Mouse (Mus musculus) testis, postnatal 14 days (tissue): ENCODE data around the gene Trabd2b.

Experiments used
- DNase-seq: peaks from one replicate; pipeline ENCODE4 v3.0.0; 2021; ENCODE audit warnings: low spot score

Gene Trabd2b

DNA sequence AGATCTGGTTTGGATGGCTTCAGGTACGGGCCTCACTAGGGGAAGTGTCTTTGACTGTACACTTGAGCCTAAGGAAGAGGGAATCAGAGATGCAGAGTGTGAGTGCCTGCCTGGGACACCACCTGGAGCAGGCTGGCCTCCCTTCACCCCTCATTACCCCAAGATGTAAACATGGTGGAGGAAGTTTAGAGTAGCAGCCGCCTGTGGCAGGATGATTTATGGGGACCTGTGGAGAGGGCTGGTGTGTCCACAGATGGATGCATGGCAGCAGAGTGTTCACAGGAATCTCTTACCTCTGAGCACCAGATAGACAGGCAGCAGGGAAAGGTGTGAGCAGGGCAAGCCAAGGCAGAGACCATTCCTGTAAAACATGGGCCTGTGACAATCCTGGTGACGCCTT, 199.1 kb downstream of the Trabd2b start:
- DNase-seq = no peak

DNA sequence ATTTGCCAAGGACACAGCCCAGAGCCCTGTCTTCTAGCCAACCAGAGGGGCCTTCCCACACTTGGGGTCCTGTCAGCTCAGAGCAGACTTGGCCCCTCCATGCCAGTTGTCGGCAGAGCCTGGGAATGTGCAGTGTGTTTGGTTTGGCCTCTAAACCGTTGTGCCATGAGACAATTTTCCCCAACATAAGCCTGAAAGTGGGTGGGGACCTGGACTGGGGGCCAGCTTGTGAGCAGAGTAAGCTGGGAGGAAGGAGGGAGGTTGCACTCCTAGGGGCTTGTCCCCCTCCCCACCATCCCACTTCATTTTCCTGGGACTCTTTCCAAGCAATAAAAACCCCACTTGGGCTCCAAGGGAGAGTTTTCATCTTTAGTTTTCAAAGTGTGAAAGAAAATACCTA, 201.3 kb downstream of the Trabd2b start:
- no peak for DNase-seq

DNA sequence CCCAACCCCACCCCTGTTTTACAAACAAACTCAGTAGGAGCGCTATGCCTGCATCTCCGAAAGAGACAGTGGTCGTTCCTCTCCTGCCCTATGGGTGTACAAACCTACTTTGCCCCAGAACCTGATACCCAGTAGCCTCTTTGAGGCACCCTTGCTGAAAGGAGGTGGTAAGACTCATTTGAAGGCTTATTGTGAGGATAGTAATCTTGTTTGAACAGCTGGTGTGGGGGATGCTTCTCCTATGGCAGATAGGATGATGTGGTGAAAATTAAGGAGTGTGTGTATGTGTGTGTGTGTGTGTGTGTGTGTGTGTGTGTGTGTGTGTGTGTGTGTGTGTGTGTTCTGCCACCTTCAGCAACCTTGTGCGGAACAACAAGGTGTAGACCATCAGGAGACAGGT, 202.8 kb downstream of the Trabd2b start:
- DNase-seq = no peak

DNA sequence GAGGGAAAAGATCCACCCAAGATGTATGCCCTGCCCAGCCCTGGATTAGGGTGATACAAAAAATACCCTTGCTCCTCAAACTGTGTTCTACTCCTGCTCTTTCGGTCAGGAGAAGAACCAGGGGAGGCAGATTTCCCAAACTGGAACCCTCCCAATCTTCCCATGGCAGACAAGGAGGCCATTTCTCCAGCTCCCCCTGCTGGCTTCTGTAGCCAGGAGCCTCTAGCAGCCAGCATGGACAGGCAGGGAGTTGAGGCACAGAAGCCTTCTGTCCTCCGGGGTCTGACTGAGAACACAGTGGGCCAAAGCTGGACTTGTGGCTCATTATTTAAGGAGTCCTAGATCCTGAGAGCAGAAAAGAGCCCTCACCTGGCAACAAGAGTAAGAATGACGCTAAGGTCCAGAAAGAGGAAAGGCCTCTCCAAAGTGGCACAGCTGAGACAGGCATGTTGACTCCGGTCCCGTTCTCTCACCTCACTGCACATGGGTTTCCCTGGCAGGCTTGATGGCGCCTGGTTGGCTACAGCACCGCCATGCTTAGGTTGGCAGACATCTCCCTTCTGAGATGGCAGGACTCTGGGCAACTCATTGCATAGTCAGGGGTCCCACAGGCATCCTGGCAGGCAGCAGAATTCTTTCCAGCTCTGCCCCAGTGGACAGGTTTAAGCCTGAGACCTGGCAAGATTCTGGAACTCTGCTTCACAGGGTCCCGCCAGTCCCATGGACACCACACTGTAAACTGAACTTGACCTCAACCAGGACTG, 204.8 kb downstream of the Trabd2b start:
- no peak for DNase-seq

DNA sequence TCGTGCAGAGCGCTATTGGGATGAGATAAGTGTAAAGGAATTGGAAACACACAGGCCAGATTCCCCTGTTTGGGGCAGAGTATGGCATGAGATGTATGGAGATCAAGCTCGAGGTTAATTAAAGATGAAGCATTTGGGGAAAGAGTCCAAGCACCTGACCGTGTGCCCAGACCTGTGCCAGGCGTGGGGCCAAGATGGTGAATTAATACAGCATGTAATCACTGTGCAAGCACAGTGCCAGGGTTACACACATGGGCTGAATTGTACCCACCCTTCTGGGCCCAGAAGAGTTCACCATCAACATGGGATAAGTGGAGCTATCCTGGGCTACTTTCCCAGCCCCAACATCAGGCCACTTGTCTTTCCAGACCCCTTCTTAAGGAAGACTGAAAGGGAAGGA, 205.5 kb downstream of the Trabd2b start:
- no peak for DNase-seq

DNA sequence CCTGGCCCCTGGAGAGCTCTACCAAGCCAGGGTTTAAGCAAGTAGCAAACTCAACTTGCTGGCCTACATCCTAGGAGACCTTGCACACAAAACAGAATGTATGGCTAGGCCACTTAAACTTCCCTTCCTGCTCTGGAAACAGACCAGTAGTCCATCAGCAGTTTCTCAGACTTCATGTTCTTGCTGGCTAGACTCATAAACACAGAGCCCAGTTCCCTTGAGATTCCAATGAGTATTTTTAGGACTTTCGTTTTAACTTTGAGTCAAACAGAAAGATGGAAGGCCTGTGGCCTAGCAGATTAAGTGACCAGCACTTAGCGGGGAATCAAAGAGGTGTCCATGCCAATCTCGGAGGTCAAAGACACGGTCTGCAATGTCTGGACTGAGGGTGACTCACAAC, 206.3 kb downstream of the Trabd2b start:
- DNase-seq = no peak

DNA sequence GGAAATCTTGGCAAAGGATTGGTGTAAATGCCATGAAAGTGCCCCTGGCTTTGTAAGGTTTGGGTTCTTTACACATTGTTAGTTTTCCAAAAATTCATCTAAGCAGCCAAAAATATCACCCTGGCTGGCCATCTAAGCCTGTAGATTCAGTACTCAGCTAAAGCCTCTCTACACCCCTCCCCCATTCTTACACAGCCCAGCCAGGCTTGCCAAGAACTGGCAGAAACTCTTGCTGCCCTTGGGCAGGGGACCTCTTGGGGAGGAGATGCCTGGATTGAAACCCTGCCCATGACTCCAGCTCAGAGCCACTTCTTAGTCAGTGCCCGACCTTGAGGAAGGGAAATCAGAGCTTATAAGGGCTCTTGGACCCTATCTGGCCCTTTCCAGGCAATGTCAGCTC, 207.6 kb downstream of the Trabd2b start:
- DNase-seq = no peak

DNA sequence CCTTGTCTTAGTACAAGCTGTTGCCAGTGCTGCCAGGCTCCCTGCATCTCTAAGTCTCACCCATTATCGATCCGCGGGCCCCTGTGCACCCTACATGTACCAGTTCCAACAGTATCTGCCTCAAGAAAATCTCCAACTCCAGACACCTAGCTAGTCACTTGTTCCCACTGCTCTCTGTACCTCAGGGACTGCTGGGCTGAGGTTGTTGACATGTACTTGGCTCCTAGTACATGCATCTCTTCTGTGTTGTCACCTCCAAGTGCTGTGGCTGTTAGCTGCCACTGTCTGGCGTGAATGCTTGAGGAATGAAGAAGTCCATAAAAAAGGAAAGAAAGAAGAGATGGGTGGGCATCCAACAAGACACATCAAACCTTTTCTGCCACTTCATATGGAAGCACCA, 209.2 kb downstream of the Trabd2b start:
- DNase-seq = no peak

DNA sequence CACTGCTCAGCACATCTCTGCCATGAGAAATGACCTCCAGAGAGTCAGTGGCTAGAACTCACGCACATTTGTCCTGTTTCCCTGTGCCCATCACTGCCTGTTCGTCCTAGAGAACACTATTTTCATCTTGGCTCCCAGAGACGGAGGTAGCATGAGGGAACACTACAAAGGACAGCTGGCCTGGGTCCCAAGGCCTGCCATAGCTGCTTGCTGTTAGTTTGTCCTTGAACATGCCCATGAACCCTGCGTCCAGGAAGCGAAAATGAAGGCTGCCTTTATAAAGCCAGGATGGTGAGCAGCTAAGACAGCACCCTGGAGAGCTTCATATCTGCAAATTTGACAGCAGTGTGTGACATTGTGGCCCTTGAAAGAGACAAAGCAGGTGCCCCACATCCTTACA, 216.4 kb downstream of the Trabd2b start:
- peak; percentile 56 for DNase-seq

DNA sequence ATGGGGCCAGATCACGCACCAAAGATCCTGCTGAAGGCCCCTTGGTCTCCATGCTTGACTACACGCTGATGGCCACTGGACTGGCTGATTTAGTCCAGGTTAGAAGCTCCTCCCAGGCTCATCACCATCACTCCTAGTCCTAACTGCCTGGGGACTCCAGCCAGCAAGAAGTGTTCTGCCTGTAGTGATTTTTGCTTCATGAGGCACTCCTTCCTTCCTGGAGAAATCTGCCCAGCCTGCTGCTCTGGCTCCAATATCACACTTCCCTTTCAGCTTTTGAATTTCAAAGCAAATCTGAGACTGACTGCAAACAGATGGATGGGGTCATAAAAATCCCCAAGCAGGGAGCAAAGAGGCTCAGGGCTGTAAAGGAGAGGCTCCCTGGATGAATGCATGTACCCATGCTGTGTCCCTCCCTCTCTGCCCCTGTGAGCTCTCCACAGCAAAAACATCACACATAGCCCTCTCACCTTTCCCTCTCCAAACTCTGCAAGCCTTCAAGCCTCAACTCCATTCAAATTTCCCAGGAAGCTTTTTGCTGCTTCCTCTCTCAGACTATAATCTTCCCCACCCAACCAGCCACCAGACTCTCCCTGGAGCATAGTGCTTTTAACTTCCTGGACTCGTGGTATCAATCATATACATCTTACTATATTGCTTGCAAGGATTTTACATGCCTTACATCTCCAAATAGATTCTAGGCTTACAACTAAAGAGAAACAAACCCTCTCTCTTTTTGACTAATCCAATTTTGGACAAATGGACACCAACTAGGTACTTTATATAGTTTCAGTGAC, 217.8 kb downstream of the Trabd2b start:
- DNase-seq = no peak

DNA sequence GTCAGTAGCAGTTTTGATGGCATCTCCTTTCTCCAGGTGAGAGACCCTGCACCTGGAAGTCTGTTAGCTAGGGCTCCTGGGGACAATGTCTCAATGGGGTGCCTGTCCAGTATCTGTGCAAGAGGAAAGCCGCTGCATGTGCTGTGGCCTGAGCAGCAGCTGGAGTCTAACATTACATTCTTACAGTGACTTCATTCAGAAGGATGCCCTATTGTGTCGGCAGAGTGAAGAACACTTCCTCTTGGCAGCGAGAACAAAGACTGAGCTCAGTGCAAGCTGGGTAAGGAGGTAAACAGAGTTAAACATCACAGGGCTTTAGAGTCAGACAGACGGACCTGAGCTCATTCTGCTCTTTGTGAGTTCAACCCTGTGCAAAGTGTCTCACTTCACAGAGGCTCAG, 218.8 kb downstream of the Trabd2b start:
- no peak for DNase-seq

DNA sequence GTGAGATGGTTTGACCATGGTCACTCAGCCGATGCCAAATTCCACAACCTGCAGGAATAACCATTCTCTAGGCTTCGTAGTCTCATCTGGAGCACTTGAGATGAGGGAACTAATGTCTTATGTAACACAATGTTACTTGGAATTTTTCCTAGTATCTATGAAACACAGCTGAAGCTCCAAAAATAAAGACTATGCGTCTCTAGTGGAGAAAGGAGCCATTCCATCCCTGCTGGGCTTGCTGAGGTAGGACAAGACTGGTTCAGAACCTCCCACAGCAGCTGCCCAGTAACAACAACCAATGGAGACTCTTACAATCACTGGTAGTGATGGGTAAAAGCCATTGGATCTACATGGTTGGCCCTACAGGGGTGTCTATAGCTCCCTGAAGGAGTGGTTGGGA, 219.4 kb downstream of the Trabd2b start:
- no peak for DNase-seq

DNA sequence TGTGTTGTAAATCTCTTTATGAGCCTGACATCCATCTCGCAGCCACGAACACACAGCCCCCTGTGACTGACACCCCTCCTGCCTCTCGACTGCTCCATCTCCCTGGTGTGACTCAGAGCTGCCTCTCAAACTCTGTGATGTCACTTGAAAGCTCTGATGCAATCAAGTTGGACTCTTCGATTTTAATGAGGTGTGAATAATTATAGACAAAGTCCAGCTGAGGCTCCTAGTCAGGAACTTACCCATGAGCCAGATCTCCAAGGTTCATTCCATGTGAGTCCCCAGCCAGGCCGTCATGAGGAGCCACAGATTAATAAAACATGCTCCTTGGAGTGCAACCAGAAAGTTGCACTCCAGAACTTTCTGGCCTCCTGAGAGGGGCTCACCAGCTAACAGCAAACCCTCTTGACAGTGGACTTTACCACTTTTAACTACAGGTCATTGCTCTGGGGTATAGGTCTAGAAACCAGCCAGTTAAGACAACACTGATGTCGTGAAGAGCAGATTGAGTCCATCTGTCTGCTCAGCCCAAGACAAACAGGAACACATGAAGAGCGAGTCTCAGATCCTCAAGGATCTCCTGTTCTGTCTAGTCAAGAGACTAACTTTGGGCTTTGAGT, 221.3 kb downstream of the Trabd2b start:
- no peak for DNase-seq

DNA sequence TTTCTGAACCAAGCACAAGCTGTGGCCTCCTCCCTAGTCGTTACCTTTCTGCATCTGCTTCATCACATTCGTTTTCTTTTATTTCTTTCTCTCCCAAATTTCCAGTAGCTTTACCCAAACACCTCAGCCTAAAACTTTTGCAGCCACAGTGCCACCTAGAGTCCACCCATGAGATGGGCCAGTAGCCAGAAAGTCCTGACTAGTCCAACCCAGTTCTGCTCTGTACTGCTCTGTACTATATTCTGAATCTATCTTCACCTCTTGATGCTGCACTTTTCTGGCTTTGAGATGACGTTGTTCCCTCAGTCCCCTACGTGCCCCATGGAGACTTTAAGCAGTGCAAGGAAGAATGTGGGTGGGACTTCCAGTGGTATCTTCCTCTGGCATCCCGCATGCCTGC, 229.4 kb downstream of the Trabd2b start:
- DNase-seq = no peak

DNA sequence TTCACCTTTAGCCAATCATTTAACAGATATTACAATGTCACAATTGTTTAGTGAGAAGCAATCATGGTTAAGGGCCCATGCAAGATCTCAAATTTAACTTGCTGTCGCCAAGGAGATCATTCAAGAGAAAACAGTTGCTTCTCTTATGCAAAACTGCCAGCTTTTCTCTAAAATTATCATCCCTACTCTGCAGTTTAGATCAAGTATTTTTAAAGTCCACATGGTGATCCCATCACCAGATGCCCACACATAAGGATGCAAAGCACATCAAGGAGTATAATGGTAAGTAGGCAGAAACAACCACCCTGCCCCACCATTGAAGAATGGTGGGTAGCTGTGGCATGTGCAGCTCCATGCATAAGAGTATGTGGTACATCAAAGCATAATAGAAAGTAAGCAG, 229.8 kb downstream of the Trabd2b start:
- no peak for DNase-seq

DNA sequence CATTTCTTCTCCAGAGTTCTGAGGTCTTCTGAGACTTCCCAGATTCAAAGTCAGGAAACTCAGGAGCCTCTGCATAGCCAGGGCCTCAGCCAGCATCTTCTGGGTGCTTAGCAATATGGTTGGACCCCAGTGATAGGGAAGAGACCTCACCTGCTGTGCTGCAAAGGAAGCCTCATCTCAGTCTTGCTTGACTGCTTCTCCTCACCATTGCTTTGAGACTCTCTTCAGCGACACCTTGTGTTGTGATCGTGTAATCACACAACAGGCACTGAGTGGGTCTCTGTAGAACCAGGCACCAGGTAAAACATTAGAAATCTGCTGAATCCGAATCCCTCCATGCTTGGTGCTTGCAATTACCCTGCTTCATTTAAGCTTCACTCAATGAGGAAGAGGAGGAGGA, 230.6 kb downstream of the Trabd2b start:
- DNase-seq = no peak

DNA sequence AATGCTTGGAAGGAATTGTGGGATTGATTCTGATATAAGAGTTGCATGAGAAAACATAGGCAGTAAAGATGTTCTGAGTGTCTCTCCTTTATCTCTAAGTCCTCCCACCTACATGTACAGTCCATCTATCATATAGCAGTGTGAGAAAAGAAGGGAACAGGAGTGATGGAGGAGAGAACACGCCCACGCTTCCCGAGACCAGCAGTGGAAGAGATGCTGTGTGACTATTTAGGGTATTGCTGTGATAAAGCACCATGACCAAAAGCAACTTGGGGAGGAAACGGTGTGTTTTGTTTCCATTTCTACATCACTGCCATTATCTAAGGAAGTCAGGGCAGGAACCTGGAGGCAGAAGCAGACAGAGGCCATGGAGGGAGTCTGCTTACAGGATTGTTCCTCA, 235.9 kb downstream of the Trabd2b start:
- no peak for DNase-seq

DNA sequence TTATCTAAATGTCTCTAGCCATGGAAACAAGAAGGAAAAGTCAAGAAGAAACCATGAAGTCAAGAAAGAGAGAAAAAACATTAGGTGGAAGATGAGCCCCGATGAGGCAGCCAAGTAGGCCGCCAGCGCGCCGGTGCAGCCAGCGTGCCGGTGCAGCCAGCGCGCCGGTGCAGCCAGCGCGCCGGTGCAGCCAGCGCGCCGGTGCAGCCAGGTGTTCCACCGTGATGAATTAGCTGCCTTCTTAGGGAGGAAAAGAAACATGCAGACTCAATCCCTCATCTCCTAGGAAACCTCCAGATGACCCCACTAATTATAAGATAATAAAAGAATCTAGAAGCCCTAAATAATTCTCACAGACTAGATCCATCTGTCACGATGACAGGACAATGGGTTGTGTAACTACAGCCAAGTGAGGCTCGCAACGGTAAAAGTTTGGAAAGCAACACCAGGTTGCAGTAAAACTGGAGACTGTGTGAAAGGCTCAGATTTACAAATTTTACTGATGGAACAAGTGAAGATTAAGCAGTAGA, 237.2 kb downstream of the Trabd2b start:
- DNase-seq = no peak

DNA sequence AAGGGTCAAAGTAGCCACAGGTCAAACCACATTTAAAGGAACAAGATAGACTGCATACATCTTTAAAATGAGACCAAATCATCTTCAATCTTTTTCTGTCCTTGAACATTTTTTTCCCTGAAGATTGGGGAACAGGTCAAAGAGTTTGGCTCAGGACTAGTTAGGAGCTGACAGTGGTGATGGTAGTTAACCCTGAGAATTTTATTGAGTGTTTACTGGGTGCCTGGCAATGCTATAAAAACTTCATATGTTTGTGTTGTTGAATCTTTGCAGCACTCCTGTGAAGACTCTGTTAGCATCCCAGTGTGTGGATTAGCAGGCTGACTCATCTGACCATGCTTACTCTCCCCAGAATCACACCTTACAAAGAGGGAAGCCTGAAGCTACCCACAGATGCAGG, 238.8 kb downstream of the Trabd2b start:
- DNase-seq = no peak

DNA sequence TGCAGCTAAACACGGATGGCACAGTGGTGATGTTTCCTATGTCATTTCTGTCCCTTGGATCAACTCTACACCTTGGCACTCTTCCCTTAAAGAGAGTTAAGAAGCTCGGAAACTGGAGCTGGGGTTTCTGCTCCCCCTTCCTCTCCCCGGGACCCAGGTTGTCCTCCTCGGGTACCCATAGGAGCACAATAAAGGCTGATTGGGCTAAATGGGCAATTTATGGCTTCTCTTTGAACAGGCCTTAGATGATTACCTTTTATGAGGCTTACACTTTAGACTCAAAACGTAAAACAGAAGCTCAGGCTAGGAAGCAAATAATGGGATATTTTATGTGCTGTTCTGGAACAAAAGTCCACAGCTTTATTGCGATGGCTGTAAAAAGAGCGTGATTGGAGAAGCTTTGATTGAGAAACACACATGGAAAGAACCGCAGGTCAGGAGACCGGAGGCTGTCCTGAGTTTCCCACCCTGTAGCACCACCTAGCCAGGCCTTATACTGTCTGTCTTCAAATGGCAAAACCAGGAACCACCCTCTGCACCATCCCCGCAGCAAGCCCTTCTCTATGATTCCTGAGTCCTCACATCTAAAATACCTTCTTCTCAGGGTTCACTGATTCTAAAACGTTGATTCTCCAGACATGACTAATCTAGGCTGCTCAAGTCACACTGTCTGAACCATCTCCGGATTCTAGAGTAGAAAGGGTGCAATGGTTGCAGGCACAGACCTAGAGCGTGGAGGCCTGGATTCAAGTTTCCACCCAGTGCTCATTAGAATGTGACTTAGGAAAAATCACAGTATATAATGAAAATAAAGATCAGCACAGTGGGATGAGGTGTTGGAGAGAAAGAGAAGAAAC, 240.5 kb downstream of the Trabd2b start:
- no peak for DNase-seq

DNA sequence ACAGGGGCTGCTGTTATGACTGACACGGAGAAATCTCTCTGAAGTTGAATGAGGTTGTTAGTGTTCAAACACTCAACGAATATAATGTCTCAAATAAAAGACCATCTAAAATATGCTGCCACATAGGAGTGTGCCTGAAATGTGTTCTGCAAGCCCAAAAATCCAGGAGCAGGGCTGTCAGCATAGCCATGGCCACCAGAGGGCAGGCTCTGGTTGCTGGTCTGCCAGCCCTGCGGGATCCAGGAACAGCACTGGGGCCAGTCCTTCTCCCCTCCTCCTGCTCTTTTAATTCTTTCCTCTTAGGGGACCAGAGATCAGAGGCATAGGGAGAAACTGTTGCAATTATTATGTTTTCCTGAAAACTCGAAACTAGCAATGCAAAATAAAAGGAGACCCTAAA, 241.2 kb downstream of the Trabd2b start:
- DNase-seq = no peak

DNA sequence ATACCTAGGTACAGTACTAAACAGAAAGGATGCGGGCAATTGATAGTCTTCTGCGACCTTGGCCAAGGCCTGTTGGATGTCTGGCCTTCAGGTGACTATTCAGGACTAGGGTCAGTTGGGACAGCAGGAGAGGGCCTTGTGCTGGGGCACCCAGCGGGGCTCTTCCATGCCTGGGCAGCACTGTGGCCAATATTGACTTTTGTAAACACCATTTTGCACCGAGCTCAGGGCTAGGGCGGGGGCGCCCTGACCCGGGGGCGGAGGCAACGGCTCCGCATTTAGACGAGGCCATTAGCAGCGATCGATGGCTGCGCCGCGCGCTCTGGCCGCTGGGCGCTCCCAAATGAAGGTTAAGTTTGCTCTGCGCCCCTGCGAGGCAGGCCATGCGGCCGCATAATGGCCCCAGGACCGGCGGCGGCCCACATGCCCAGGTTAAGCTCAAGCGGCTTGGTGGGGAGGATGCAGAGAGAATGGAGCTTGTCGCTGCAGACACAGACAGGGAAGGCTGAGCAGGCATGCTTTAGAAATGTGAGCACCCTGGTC, 242.1 kb downstream of the Trabd2b start:
- DNase-seq = no peak
